Mouse (Mus musculus) MEL (cell line): ENCODE data around the gene Kcnt1. TPM values are rescaled to one million over a fixed set of nuclear protein-coding genes. Genes with fewer than 3 reads are reported as not detected.

Experiments used
- DNase-seq: peaks from one replicate; pipeline ENCODE4 v3.0.0; 2011; ENCODE audit warnings: low read depth, low spot score
- H3K27ac ChIP-seq: 2 replicates; pipeline ENCODE4 v1.5.1; 2012; ENCODE audit warnings: low read depth, mild to moderate bottlenecking, control low read depth, low read length, moderate library complexity; ENCODE audit not compliant: control insufficient read depth
- H3K27me3 ChIP-seq, 2 experiments: fragments of 150-350 bp in 1 of 2; sonication (generic) in 1 of 2; 2 replicates each; pipeline ENCODE4 v1.6.1; 2012; ENCODE audit warnings: low read length in 2 of 2, mild to moderate bottlenecking in 2 of 2, improper control_type of control experiment in 1 of 2, moderate library complexity in 1 of 2; ENCODE audit not compliant: insufficient read depth in 2 of 2, control insufficient read depth in 1 of 2
- H3K36me3 ChIP-seq, 2 experiments: 2 replicates each; pipeline ENCODE4 v1.6.1; 2012 to 2014; ENCODE audit warnings: low read length in 2 of 2, improper control_type of control experiment in 1 of 2, inconsistent platforms in 1 of 2, mild to moderate bottlenecking in 1 of 2; ENCODE audit not compliant: insufficient read depth in 2 of 2, control insufficient read depth in 1 of 2
- H3K4me1 ChIP-seq, 2 experiments: fragments of 150-350 bp in 1 of 2; sonication (generic) in 1 of 2; 2 replicates each; pipeline ENCODE4 v1.6.1; 2012; ENCODE audit warnings: low read length in 2 of 2, improper control_type of control experiment in 1 of 2, mild to moderate bottlenecking in 1 of 2; ENCODE audit not compliant: insufficient read depth in 2 of 2, control insufficient read depth in 1 of 2
- H3K4me3 ChIP-seq, 2 experiments: fragments of 150-350 bp in 1 of 2; sonication (generic) in 1 of 2; 2 replicates each; pipeline ENCODE4 v1.5.1; 2012; ENCODE audit warnings: low read depth in 2 of 2, low read length in 2 of 2, mild to moderate bottlenecking in 2 of 2, moderate library complexity in 2 of 2, control low read depth in 1 of 2, improper control_type of control experiment in 1 of 2; ENCODE audit not compliant: control insufficient read depth in 1 of 2, insufficient read depth in 1 of 2
- H3K79me2 ChIP-seq: 2 replicates; pipeline ENCODE4 v1.6.1; 2012; ENCODE audit warnings: mild to moderate bottlenecking, low read length, moderate library complexity; ENCODE audit not compliant: control insufficient read depth, poor library complexity, insufficient read depth
- H3K9ac ChIP-seq: 2 replicates; pipeline ENCODE4 v1.6.1; 2012; ENCODE audit warnings: low read depth, mild to moderate bottlenecking, control low read depth, low read length, moderate library complexity; ENCODE audit not compliant: control insufficient read depth, poor library complexity, severe bottlenecking
- H3K9me3 ChIP-seq: fragments of 150-350 bp; sonication (generic); replicated peaks from 2 replicates; pipeline ENCODE4 v1.6.1; 2012; ENCODE audit warnings: mild to moderate bottlenecking, low read length, improper control_type of control experiment, moderate library complexity; ENCODE audit not compliant: insufficient read depth
- CHD2 ChIP-seq: IDR thresholded peaks from 2 replicates; pipeline ENCODE4 v1.6.1; 2011; ENCODE audit warnings: low read length, improper control_type of control experiment
- E2F4 ChIP-seq: IDR thresholded peaks from 2 replicates; pipeline ENCODE4 v1.6.1; 2011; ENCODE audit warnings: low read depth, low read length, improper control_type of control experiment, borderline replicate concordance
- ELF1 ChIP-seq: IDR thresholded peaks from 2 replicates; pipeline ENCODE4 v1.6.1; 2014; ENCODE audit warnings: low read depth, mild to moderate bottlenecking, inconsistent platforms, low read length, improper control_type of control experiment, moderate library complexity
- ETS1 ChIP-seq: IDR thresholded peaks from 2 replicates; pipeline ENCODE4 v1.6.1; 2012; ENCODE audit warnings: low read depth, mild to moderate bottlenecking, inconsistent platforms, low read length, improper control_type of control experiment, moderate library complexity
- GABPA ChIP-seq: IDR thresholded peaks from 2 replicates; pipeline ENCODE4 v1.6.1; 2012; ENCODE audit warnings: low read depth, mild to moderate bottlenecking, inconsistent platforms, low read length, improper control_type of control experiment, moderate library complexity
- HCFC1 ChIP-seq: IDR thresholded peaks from 2 replicates; pipeline ENCODE4 v1.6.1; 2012; ENCODE audit warnings: low read depth, mild to moderate bottlenecking, inconsistent platforms, low read length, improper control_type of control experiment, moderate library complexity
- JUND ChIP-seq: IDR thresholded peaks from 2 replicates; pipeline ENCODE4 v1.6.1; 2011; ENCODE audit warnings: low read depth, mild to moderate bottlenecking, improper control_type of control experiment, low read length
- MAFK ChIP-seq: IDR thresholded peaks from 2 replicates; pipeline ENCODE4 v1.6.1; 2011; ENCODE audit warnings: low read depth, mild to moderate bottlenecking, low read length, improper control_type of control experiment, borderline replicate concordance
- MAZ ChIP-seq: IDR thresholded peaks from 2 replicates; pipeline ENCODE4 v1.6.1; 2012; ENCODE audit warnings: low read depth, mild to moderate bottlenecking, inconsistent platforms, low read length, improper control_type of control experiment
- MYB ChIP-seq: IDR thresholded peaks from 2 replicates; pipeline ENCODE4 v1.6.1; 2011; ENCODE audit warnings: mild to moderate bottlenecking, low read depth, low read length, improper control_type of control experiment
- MYC ChIP-seq: IDR thresholded peaks from 2 replicates; pipeline ENCODE4 v1.6.1; 2011; ENCODE audit warnings: low read depth, mild to moderate bottlenecking, low read length, improper control_type of control experiment, moderate library complexity
- NRF1 ChIP-seq: IDR thresholded peaks from 2 replicates; pipeline ENCODE4 v1.6.1; 2014; ENCODE audit warnings: low read depth, mild to moderate bottlenecking, inconsistent platforms, low read length, improper control_type of control experiment, moderate library complexity; ENCODE audit not compliant: poor library complexity, insufficient read depth, severe bottlenecking
- POLR2A ChIP-seq, 2 experiments: IDR thresholded peaks; 2 replicates each; pipeline ENCODE4 v1.6.1; 2011 to 2012; ENCODE audit warnings: low read length in 2 of 2, mild to moderate bottlenecking in 2 of 2, control low read depth in 1 of 2, improper control_type of control experiment in 1 of 2, low read depth in 1 of 2, moderate library complexity in 1 of 2; ENCODE audit not compliant: control insufficient read depth in 1 of 2, insufficient read depth in 1 of 2, poor library complexity in 1 of 2
- POLR2AphosphoS5 ChIP-seq: IDR thresholded peaks from 2 replicates; pipeline ENCODE4 v1.6.1; 2012; ENCODE audit warnings: low read depth, borderline replicate concordance, mild to moderate bottlenecking, inconsistent platforms, low read length, moderate library complexity, mixed read lengths
- SIN3A ChIP-seq: IDR thresholded peaks from 2 replicates; pipeline ENCODE4 v1.6.1; 2012; ENCODE audit warnings: low read length, improper control_type of control experiment, inconsistent platforms
- TAL1 ChIP-seq: IDR thresholded peaks from 2 replicates; pipeline ENCODE4 v1.6.1; 2012; ENCODE audit warnings: mild to moderate bottlenecking, inconsistent platforms, low read length, moderate library complexity, mixed read lengths
- TCF12 ChIP-seq: IDR thresholded peaks from 2 replicates; pipeline ENCODE4 v1.6.1; 2014; ENCODE audit warnings: low read depth, mild to moderate bottlenecking, inconsistent platforms, low read length, improper control_type of control experiment, moderate library complexity
- UBTF ChIP-seq: IDR thresholded peaks from 2 replicates; pipeline ENCODE4 v1.6.1; 2012; ENCODE audit warnings: low read depth, mild to moderate bottlenecking, inconsistent platforms, low read length, improper control_type of control experiment, moderate library complexity, borderline replicate concordance; ENCODE audit not compliant: insufficient read depth
- ZC3H11A ChIP-seq: IDR thresholded peaks from 2 replicates; pipeline ENCODE4 v1.6.1; 2012; ENCODE audit warnings: low read depth, mild to moderate bottlenecking, inconsistent platforms, low read length, improper control_type of control experiment
- ZKSCAN1 ChIP-seq: IDR thresholded peaks from 2 replicates; pipeline ENCODE4 v1.6.1; 2012; ENCODE audit warnings: low read depth, mild to moderate bottlenecking, inconsistent platforms, low read length, improper control_type of control experiment, moderate library complexity
- ZNF384 ChIP-seq: IDR thresholded peaks from 2 replicates; pipeline ENCODE4 v1.6.1; 2012; ENCODE audit warnings: low read depth, mild to moderate bottlenecking, inconsistent platforms, low read length, improper control_type of control experiment
- polyA plus RNA-seq, 2 experiments: library from polyadenylated mRNA; stranded (reverse) in 1 of 2; unstranded in 1 of 2; fragments of >175 nt in 1 of 2; fragments of >200 nt in 1 of 2; gene quantifications; 2 replicates each; pipeline versions ENCODE4 v1.2.1 to v1.2.4; 2012; ENCODE audit warnings: low replicate concordance in 2 of 2, low read depth in 1 of 2; ENCODE audit not compliant: insufficient read length in 2 of 2, insufficient read depth in 1 of 2, missing spikeins in 1 of 2
- total RNA-seq: library from RNA; depleted of rRNA; stranded (reverse); fragments of 300-350 nt; gene quantifications from 2 replicates; pipeline ENCODE4 v1.2.3, GENCODE M21; 2012

The Kcnt1 gene
- total and polyA plus RNA-seq, 3 experiments: not detected

GRCm38 (mm10) chr2:25923799-25924198 lies 60.3 kb downstream of the Kcnt1 start:
- Histone ChIP-seq H3K4me3 (no peak overlapping the region), H3K27me3 (no peaks in the 10 kb centered on the region), H3K79me2 (no peaks in the 10 kb centered on the region), H3K36me3 (no peaks in the 10 kb centered on the region; a peak in 1 of 4 replicates), H3K9me3 (no peaks in the 10 kb centered on the region), H3K27ac (no peak overlapping the region), H3K9ac (no peak overlapping the region), H3K4me1 (no peaks in the 10 kb centered on the region)
- TF ChIP-seq ZNF384 (no peak), HCFC1 (no peak)
- no peak for DNase-seq

- Histone ChIP-seq H3K79me2 (no peaks in the 10 kb centered on the region), H3K27me3 (no peaks in the 10 kb centered on the region), H3K27ac (no peak overlapping the region), H3K36me3 (no peaks in the 10 kb centered on the region; a peak in 1 of 4 replicates), H3K9me3 (no peaks in the 10 kb centered on the region), H3K9ac (no peak overlapping the region), H3K4me1 (no peaks in the 10 kb centered on the region), H3K4me3 (no peak overlapping the region)
- TF ChIP-seq E2F4 (no peak), MYC (no peak), JUND (no peak), POLR2A (IDR thresholded peaks at IDR 0.05; ENCODE audit: control insufficient read depth in 1 of 2, insufficient read depth in 1 of 2, low read depth in 1 of 2, low read length in 2 of 2, poor library complexity in 1 of 2) (no peak), UBTF (no peak), MYB (no peak), MAFK (no peak), ZKSCAN1 (no peak), ELF1 (no peak), TAL1 (no peak), HCFC1 (no peak), NRF1 (no peak), GABPA (no peak), SIN3A (no peak), TCF12 (no peak), ETS1 (no peak), POLR2AphosphoS5 (no peak), CHD2 (no peak), MAZ (no peak), ZC3H11A (no peak)
- no peak for DNase-seq
Measured at GRCm38 (mm10) chr2:25924934-25925333, 61.4 kb downstream of the Kcnt1 start.
